Mouse (Mus musculus) retina, postnatal 7 days (tissue): ENCODE results near the gene Fyb.

Source experiments
- DNase-seq: peaks from one replicate; pipeline ENCODE4 v3.0.0-alpha.2; 2012; ENCODE audit warnings: low read depth, low spot score

Fyb gene

GRCm38 (mm10) chr15:6593254-6593623 lies 70.6 kb downstream of the Fyb start:
- no peak for DNase-seq

GRCm38 (mm10) chr15:6598626-6599025 lies 76.0 kb downstream of the Fyb start:
- DNase-seq, result no peak

GRCm38 (mm10) chr15:6600314-6600713 lies 77.7 kb downstream of the Fyb start:
- DNase-seq, result no peak

- DNase-seq, result no peak
Observed at GRCm38 (mm10) chr15:6601330-6601729, 78.7 kb downstream of the Fyb start.

- DNase-seq, result no peak
Observed at GRCm38 (mm10) chr15:6602003-6602402, 79.3 kb downstream of the Fyb start.

- DNase-seq, result no peak
Observed at GRCm38 (mm10) chr15:6610703-6611102, 88.0 kb downstream of the Fyb start.

GRCm38 (mm10) chr15:6612835-6613234 lies 90.2 kb downstream of the Fyb start:
- no peak for DNase-seq

GRCm38 (mm10) chr15:6616382-6617149 lies 93.9 kb downstream of the Fyb start:
- DNase-seq, result no peak

- no peak for DNase-seq
Observed at GRCm38 (mm10) chr15:6619558-6620316, 97.1 kb downstream of the Fyb start.

- DNase-seq, result peak; percentile 59
Observed at GRCm38 (mm10) chr15:6622512-6622911, 99.9 kb downstream of the Fyb start.

- DNase-seq, result no peak
Observed at GRCm38 (mm10) chr15:6623529-6624228, 101.0 kb downstream of the Fyb start.

GRCm38 (mm10) chr15:6624365-6625182 lies 101.9 kb downstream of the Fyb start:
- no peak for DNase-seq

GRCm38 (mm10) chr15:6625607-6626033 lies 103.0 kb downstream of the Fyb start:
- DNase-seq, result no peak

GRCm38 (mm10) chr15:6626123-6626522 lies 103.5 kb downstream of the Fyb start:
- no peak for DNase-seq

- no peak for DNase-seq
Observed at GRCm38 (mm10) chr15:6628431-6629077, 105.9 kb downstream of the Fyb start.

GRCm38 (mm10) chr15:6629174-6629573 lies 106.5 kb downstream of the Fyb start:
- DNase-seq, result no peak

- no peak for DNase-seq
Observed at GRCm38 (mm10) chr15:6635405-6635804, 112.8 kb downstream of the Fyb start.

GRCm38 (mm10) chr15:6642223-6642622 lies 119.6 kb downstream of the Fyb start:
- no peak for DNase-seq

GRCm38 (mm10) chr15:6645498-6645897 lies 122.8 kb downstream of the Fyb start:
- no peak for DNase-seq

- DNase-seq, result no peak
Observed at GRCm38 (mm10) chr15:6647066-6647465, 124.4 kb downstream of the Fyb start.
